Mouse (Mus musculus): ENCODE data around the gene Atp2b1.

Gene Atp2b1

GRCm38 (mm10) chr10:98913961-98914809, at the start of gene Atp2b1:
Atp2b1 (plus strand) TSS chr10:98914406.
- DNase-seq = peak; percentile 91 to 94

GRCm38 (mm10) chr10:98864851-98865250, 49.4 kb upstream of the Atp2b1 start:
- DNase-seq = no peak

- DNase-seq = no peak
Measured at GRCm38 (mm10) chr10:98866836-98867370, 47.3 kb upstream of the Atp2b1 start.

- DNase-seq = no peak
Measured at GRCm38 (mm10) chr10:98868351-98868908, 45.8 kb upstream of the Atp2b1 start.

- DNase-seq = no peak
Measured at GRCm38 (mm10) chr10:98877855-98878254, 36.4 kb upstream of the Atp2b1 start.

DNA sequence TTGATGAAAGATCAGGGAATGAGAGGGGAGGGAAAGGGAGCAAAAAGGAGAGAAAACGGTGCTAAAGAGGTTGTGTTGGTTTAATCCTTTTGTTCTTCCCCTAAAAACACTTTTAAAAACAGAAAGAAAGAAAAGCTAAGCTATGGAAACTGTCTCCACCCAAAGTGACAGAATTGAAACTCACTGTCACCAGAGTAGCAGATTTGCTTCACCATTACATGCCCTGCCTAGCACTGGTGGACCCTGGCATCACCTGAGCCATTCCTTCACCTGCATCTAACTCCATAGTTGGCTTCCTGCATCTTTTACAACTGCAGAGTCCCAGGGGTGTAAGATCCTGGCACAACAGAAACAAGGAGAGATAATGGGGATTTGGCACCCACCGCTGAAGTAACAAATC, 35.6 kb upstream of the Atp2b1 start:
- DNase-seq = no peak

DNA sequence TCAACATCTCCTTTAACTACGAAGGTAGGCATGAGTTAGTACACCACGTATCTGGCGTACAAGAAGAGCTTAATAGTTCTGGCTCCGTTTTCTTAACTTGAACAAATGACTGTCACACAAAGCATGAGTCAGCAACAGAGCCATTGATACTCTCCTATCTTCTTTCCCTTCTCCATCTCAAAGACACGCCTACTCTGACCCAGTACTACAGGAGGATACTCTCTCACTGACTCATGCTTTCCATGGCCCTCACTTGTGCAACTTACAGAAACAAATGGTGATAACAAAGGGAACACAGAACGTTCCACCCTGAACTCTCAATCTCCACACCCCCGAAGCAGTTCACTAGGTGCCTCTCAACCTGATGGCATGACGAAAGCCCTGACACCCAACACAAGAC, 34.1 kb upstream of the Atp2b1 start:
- no peak for DNase-seq

GRCm38 (mm10) chr10:98880711-98881110, 33.5 kb upstream of the Atp2b1 start:
- DNase-seq = no peak

DNA sequence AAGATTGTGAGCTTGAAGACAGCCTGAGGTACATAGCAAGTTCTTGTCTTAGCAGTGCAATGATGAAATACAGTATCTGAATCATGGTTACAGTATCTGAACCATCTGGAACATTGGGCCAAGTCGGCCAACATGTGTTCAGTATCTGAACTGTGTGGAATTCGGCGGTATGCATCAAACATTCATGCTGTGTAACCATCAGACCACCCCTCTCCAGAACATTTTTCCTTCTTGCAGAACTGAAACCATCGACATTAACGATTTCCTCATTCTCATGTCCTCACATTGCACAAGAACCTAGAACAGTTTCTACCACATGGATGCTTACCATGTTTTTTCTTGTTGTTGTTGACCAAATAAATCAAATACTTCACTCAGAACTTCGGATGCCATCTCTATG, 32.7 kb upstream of the Atp2b1 start:
- DNase-seq = no peak

- no peak for DNase-seq
Measured at GRCm38 (mm10) chr10:98882587-98882986, 31.6 kb upstream of the Atp2b1 start.

DNA sequence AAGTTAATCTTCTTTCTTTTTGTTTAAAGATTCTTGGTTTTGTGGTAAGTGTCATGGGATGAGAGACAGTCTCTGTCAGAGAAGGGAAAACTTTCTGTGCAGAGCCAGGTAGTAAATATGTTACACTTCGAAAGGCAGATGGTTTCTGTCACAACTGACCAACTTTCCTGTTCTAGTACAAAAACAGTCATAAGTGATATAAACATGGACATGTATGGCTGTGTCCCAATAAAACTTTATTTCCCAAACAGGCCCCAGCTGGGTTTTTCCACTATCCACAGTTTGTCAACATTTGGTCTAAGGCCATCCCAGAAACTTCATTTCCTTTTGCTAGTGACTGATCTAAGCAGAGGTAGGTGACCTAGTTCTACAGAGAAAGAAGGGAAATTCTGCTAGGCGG, 29.8 kb upstream of the Atp2b1 start:
- DNase-seq = no peak

DNA sequence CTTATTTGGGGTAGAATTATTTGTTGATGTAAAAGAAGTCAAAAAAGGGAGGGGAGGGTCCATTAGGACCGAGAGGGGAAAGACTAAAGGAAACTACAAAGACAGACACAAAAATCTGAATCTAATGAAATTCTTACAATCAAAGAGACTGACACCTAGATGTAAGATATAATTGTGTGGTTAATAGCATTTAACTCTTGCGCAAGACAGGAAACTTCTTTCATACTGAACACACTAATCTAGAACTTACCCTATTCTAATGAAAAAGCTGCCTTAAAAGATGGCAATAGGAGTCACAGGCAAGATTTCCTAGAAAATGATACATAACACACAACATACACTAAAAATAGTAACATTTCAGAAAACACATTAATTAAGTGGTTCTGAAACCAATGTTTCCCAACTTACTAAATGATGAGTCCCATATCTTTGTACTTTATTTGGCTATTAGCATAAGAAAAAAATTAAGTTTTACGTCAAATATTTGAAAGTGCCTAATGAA, 27.4 kb upstream of the Atp2b1 start:
- no peak for DNase-seq

DNA sequence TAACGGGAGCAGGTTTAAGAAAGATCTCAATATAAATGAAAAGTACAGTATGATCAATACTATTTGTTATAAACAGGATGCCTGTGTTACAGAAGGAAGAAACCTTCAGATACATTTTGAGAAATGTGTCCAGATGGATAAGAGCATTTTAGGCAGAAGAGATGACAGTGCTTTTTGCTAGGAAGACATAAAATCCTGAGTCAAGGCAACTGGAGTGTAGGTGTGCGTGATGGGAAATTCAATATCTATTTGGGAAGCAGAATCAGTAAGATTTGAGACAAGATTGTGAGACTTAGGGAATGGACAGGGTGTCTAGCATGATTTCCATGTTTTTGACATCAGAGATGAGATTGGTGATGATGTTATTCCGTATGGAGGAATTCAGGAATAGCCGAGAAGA, 22.8 kb upstream of the Atp2b1 start:
- DNase-seq = no peak

GRCm38 (mm10) chr10:98897507-98897906, 16.7 kb upstream of the Atp2b1 start:
- DNase-seq = no peak

- DNase-seq = no peak
Measured at GRCm38 (mm10) chr10:98897913-98898748, 16.1 kb upstream of the Atp2b1 start.

DNA sequence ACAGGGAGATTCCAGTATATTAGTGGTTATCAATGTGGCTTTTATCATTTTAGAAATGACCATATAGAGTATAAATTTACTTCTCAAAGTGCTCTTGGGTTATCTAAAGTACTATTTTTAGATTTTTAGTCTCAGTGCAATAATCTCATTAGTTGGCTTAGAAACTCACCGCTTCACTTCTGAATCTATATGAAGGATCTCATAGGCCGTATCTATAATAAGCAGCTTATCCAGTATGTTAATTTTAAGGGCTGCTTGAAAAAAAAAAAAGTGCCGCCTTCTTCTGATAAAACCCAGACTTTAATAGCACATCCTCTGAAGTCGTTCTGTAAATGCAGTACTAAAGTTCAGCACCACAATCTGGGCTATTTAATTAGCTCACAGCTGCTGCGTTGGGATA, 12.7 kb upstream of the Atp2b1 start:
- DNase-seq = no peak

DNA sequence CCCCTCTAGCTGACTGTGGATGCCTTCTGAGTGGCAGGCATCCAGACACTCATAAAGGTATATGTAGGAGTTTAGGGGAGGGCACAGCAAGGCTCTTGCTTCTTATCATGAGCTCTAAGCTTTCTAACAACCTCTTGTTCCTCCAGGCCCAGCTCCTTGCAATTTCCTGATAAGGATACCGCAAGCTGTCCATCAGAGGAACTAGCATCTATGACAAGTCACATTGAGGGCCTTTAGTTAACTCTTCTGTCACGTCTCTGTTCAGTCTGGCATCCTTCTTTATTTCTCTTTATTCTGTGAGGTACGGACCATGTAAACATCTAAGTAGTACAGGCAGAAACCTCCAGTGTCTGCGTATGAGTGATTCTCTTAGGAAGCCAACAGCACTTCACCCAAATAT, 8.2 kb upstream of the Atp2b1 start:
- no peak for DNase-seq

- DNase-seq = no peak
Measured at GRCm38 (mm10) chr10:98906941-98907549, 7.2 kb upstream of the Atp2b1 start.

DNA sequence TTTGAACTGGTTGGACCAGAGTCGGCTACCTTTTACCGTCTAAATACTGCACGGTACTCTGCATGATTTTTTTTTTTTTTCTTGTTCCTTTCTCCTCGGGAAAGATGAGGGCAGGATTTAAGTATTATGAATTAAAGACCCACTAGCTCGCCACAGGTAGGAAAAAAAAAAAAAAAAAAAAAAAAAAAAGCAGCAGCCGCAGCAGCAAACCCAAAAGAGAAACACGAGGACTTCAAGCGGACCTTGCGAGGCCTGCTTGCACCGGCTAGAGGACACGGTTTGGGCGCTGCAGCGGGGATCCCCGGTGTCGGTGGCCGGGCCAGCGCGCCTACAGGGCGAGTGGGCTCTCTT, 621 bp upstream of the Atp2b1 start:
- DNase-seq = no peak

DNA sequence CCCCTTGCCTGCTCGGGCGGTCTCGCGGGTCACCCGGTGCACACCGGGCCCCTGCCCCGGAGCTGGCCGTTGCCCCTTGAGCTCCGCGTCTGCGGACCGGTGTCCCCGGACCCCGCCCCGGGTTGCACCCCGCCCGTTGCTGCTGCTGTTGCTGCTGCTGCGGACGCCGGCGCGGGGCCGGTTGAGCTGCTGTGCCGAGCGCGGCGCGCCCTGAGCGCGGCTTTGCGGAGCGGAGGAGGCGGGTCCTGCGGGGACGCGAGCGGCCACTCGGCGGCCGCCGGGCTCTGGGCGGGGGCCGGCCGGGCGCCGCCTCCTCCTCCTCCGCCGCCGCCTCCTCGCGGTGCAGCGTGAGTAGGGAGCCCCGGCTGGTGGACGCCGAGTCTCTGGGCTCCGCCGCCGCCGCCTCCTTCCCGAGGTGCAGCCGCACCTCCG, 620 bp downstream of the Atp2b1 start:
- peak; percentile 82 to 88 for DNase-seq

GRCm38 (mm10) chr10:98915398-98915931, 1.3 kb downstream of the Atp2b1 start:
- peak; percentile 53 to 67 for DNase-seq

DNA sequence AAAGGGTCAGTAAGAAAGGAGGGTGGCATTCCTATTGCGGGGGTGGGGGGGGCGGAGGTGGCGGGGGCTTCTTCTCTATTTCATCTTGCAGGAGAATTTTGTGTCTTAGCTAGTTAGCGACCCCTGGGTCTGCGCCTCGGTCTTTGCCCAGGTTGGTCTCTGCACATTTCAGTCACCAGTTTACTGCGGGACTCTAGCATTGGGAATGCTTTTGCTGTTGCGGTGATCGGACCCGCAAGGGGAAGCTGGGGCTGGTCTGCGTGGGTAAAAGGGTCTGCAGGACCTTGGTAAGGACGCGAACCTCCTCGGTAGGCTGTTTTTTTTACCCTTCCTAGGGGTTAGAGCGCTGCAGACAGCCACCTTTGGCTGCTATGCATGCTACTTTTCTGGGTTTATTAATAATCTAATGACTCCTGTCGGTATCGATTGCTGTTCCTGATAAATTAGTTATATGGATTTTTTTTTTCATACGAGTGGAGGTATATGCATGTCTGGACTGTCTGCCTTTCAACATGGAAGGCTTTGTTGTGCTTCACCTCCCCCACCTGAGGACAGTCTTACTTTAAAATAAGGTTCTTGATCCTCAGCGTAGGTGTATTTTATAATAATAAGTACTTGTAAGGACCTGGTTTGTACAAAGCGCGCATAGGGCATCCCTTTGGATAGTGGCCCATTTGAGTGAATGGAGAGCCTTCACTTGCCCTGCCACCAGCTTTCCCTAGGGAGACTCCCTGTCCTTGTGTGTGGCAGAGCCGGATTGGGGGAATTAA, 2.0 kb downstream of the Atp2b1 start:
- peak in 1 of 2 experiments; percentile 24 for DNase-seq

Measured in cerebellum, postnatal 36 days (tissue).